In the genomic region with DNA sequence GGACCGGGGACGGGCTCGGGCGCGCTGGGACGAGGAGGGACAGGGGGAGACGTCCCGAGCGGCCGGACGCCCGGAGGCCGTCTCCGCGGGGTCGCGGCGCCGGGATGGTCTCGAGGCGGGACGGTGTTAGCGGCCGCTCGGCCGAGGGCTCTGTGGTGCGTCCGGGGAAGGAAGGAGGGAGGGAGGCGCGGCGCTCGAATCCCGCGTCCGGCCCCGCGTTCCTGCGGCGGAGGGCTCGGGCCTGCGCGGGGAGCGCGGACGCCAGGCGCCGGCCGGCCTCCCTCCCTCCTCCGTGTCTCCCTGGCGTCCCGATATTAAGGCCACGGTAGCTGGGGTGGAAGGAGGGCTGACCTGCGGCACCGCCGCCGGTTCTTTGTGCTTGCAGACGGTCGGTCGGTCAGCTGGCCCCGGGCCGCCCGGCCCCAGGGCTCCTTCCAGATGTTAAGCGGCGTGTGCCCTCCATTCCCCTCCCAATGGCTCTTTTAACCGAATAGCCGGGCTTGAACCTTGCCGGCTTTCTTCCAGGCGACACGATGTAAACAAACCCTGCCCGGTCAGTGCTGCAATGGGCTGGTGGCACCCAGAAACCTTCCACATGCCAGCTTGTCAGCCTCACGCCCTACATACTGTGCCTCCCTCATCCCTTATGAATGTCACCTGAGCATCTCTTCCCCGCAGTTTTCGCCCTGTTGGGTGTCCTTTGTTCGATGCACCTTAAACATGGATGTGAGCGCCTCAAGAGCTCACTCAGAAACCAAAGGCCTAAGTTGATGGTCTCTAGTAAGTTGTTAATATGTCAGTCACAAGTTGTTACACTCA, we compare ENCODE assay signal across 9 mouse cellular contexts. TPM values are rescaled to one million over a fixed set of nuclear protein-coding genes. Genes with fewer than 3 reads are reported as not detected.
DNase-seq lines count a peak whose midpoint lies in the region; ATAC-seq and TF ChIP-seq lines count a peak whose summit lies in the region.
"Had no signal": no experiment of that assay in that cellular context is flagged by ENCODE, and none has a peak within 500 bp of the region (broad histone marks: within the 10 kb centered on the region; RNA-seq: fewer than 3 reads in every experiment).

No protein-coding gene starts in this region.

- no peaks in the 10 kb centered on the region for H3K9me3 ChIP-seq in limb, embryonic 11.5 days (ENCODE audit: control insufficient read depth, low read length)
- no peaks in the 10 kb centered on the region for H3K9me3 ChIP-seq in midbrain, embryonic 11.5 days (ENCODE audit: control insufficient read depth, low read length)
- H3K9me3 ChIP-seq in stomach, postnatal 0 days (ENCODE audit: control insufficient read depth, low read length), result no peaks in the 10 kb centered on the region

- no peaks in the 10 kb centered on the region for H3K27me3 ChIP-seq in testis, adult 2 months (ENCODE audit: control insufficient read depth, insufficient read depth, low read length)
- no peaks in the 10 kb centered on the region for H3K27me3 ChIP-seq in limb, embryonic 11.5 days (ENCODE audit: control insufficient read depth, insufficient read depth, low read length)
- no peaks in the 10 kb centered on the region for H3K27me3 ChIP-seq in midbrain, embryonic 11.5 days (ENCODE audit: control insufficient read depth, insufficient read depth, low read length)
- H3K27me3 ChIP-seq in stomach, postnatal 0 days (ENCODE audit: control insufficient read depth, insufficient read depth, low read length), result no peaks in the 10 kb centered on the region

- peak overlapping the region; percentile 94 for H3K4me3 ChIP-seq in testis, adult 2 months (ENCODE audit: control insufficient read depth, low read depth, low read length)
- peak overlapping the region; percentile 94 for H3K4me3 ChIP-seq in limb, embryonic 11.5 days (ENCODE audit: low read depth, low read length)
- H3K4me3 ChIP-seq in midbrain, embryonic 11.5 days (ENCODE audit: low read depth, low read length), result peak overlapping the region; percentile 98
- peak overlapping the region; percentile 98 for H3K4me3 ChIP-seq in stomach, postnatal 0 days (ENCODE audit: low read depth, low read length)

- peak overlapping the region; percentile 67 for H3K4me2 ChIP-seq in limb, embryonic 11.5 days (ENCODE audit: low read depth, severe bottlenecking)
- peak overlapping the region; percentile 60 for H3K4me2 ChIP-seq in midbrain, embryonic 11.5 days
- peak overlapping the region; percentile 81 for H3K4me2 ChIP-seq in stomach, postnatal 0 days (replicated peaks; ENCODE audit: low read depth)

- no peak for DNase-seq in testis, postnatal 10 days (ENCODE audit: low spot score)
- peak; percentile 16 for DNase-seq in c-Kit-positive CD71-negative TER-119-negative erythroid progenitor cells, embryonic 14.5 days (ENCODE audit: low read depth)
- DNase-seq in frontal cortex, postnatal 14 days (ENCODE audit: low spot score in 2 of 2), result peak; percentile 13 to 21
- peak; percentile 62 for DNase-seq in induced T-regulatory cell, adult 2 months (ENCODE audit: low read depth)
- peak; percentile 68 for DNase-seq in limb, embryonic 11.5 days (ENCODE audit: low spot score)
- peak; percentile 96 for DNase-seq in midbrain, embryonic 11.5 days (ENCODE audit: low spot score, missing footprints)
- DNase-seq in stomach, postnatal 0 days (ENCODE audit: low spot score), result peak; percentile 57

- ATAC-seq in limb, embryonic 11.5 days (ENCODE audit: insufficient number of reproducible peaks, low FRiP score, low TSS enrichment, low read depth), result peak; percentile 80
- peak; percentile 86 for ATAC-seq in midbrain, embryonic 11.5 days (ENCODE audit: low FRiP score)
- peak; percentile 77 for ATAC-seq in stomach, postnatal 0 days (ENCODE audit: low FRiP score, low TSS enrichment)

- under 1% methylated on average over 48 of the region's 75 CpGs for WGBS in limb, embryonic 11.5 days
- WGBS in midbrain, embryonic 11.5 days, result under 1% methylated on average over 58 of the region's 75 CpGs
- WGBS in stomach, postnatal 0 days, result under 1% methylated on average over 49 of the region's 75 CpGs

- TF ChIP-seq CTCF in testis, adult 2 months (IDR thresholded peaks at IDR 0.05; ENCODE audit: control insufficient read depth, insufficient read depth, insufficient replicate concordance, low read depth, low read length), result no peak
- no peak for TF ChIP-seq CTCF in stomach, postnatal 0 days (IDR thresholded peaks at IDR 0.05; ENCODE audit: low read depth)

- H3K27ac ChIP-seq in testis, adult 2 months (ENCODE audit: control insufficient read depth, insufficient read depth, low read depth, low read length), result peak overlapping the region; percentile 98
- peak overlapping the region; percentile 90 for H3K27ac ChIP-seq in limb, embryonic 11.5 days (replicated peaks; ENCODE audit: low read depth, low read length)
- peak overlapping the region; percentile 78 for H3K27ac ChIP-seq in midbrain, embryonic 11.5 days (ENCODE audit: low read depth, low read length)
- peak overlapping the region; percentile 92 for H3K27ac ChIP-seq in stomach, postnatal 0 days (replicated peaks)

- H3K4me1 ChIP-seq in testis, adult 2 months (ENCODE audit: control insufficient read depth, insufficient read depth, low read length), result peaks cover 2% of the 10 kb centered on the region
- no peaks in the 10 kb centered on the region for H3K4me1 ChIP-seq in limb, embryonic 11.5 days (ENCODE audit: control insufficient read depth, insufficient read depth, low read length)
- H3K4me1 ChIP-seq in midbrain, embryonic 11.5 days (ENCODE audit: control insufficient read depth, insufficient read depth, low read length), result peaks cover 5% of the 10 kb centered on the region
- H3K4me1 ChIP-seq in stomach, postnatal 0 days (replicated peaks; ENCODE audit: control insufficient read depth, insufficient read depth), result 0 out of 2 replicates have a peak, but pooled peaks cover 2% of the 10 kb centered on the region

- no peak for TF ChIP-seq EP300 in stomach, postnatal 0 days (optimal IDR thresholded peaks at IDR 0.05)

- peak overlapping the region; percentile 98 for H3K9ac ChIP-seq in limb, embryonic 11.5 days (ENCODE audit: low read length)
- peak overlapping the region; percentile 99 for H3K9ac ChIP-seq in midbrain, embryonic 11.5 days (ENCODE audit: low read length)
- peak overlapping the region; percentile 99 for H3K9ac ChIP-seq in stomach, postnatal 0 days (ENCODE audit: low read length)

- no peaks in the 10 kb centered on the region for H3K36me3 ChIP-seq in testis, adult 2 months (ENCODE audit: control insufficient read depth, insufficient read depth, low read length)
- H3K36me3 ChIP-seq in limb, embryonic 11.5 days (ENCODE audit: control insufficient read depth, insufficient read depth, low read length), result no peaks in the 10 kb centered on the region
- no peaks in the 10 kb centered on the region for H3K36me3 ChIP-seq in midbrain, embryonic 11.5 days (ENCODE audit: control insufficient read depth, insufficient read depth, low read length)
- H3K36me3 ChIP-seq in stomach, postnatal 0 days (ENCODE audit: control insufficient read depth, insufficient read depth, low read length), result no peaks in the 10 kb centered on the region

- no peak for TF ChIP-seq POLR2A in testis, adult 2 months (IDR thresholded peaks at IDR 0.05; ENCODE audit: control insufficient read depth, low read depth, low read length)

RNA-seq across cellular contexts. Expression of a gene that starts 0.9 kb away (rescaled TPM):
- 6.7 and 9.0 TPM in 2 replicates for polyA plus RNA-seq in testis, adult 2 months (2012; rRNA removed)
- polyA plus RNA-seq in limb, embryonic 11.5 days (2014; fragmentation: Nextera tagmentation; extraction: Ambion mirVana), result 65.0 and 72.1 TPM in 2 replicates
- polyA plus RNA-seq in midbrain, embryonic 11.5 days (2014; fragmentation: Nextera tagmentation; extraction: Ambion mirVana), result 73.0 and 75.9 TPM in 2 replicates
- polyA plus RNA-seq in stomach, postnatal 0 days (2015; fragmentation: Nextera tagmentation; extraction: Ambion mirVana), result 106 and 118 TPM in 2 replicates

RNA-seq across cellular contexts. Expression of a gene that starts 47.5 kb away (rescaled TPM):
- 2.4 and 3.0 TPM in 2 replicates for polyA plus RNA-seq in testis, adult 2 months (2012; rRNA removed)
- not detected in 2 replicates for polyA plus RNA-seq in limb, embryonic 11.5 days (2014; fragmentation: Nextera tagmentation; extraction: Ambion mirVana)
- not detected in 2 replicates for polyA plus RNA-seq in midbrain, embryonic 11.5 days (2014; fragmentation: Nextera tagmentation; extraction: Ambion mirVana)
- polyA plus RNA-seq in stomach, postnatal 0 days (2015; fragmentation: Nextera tagmentation; extraction: Ambion mirVana), result not detected in 2 replicates
- polyA plus RNA-seq: gonadal fat pad, adult 2 months had no signal
